Mouse (Mus musculus) frontal cortex, adult (tissue): ENCODE measurements around the gene Zfp174.
A peak's percentile ranks its signal among the peaks of the same experiment; 100 is the strongest.
"Not testable (repeated sequence)": the region's sequence is repeated elsewhere in the genome, so short reads cannot be mapped to it uniquely, and the experiment has no call there.

ENCODE experiments used
- ATAC-seq: cut with Nextera tagmentation; 2 replicates; pipeline ENCODE4 v1.9.2; 2017; ENCODE audit warnings: mild to moderate bottlenecking, moderate library complexity, mixed read lengths; ENCODE audit not compliant: low TSS enrichment

Zfp174 gene

GRCm38 (mm10) chr16:3846711-3847518 lies at the start of gene Zfp174:
Zfp174 (plus strand) TSS chr16:3847268.
- ATAC-seq, result peak; percentile 100

GRCm38 (mm10) chr16:3808176-3808575 lies 38.9 kb upstream of the Zfp174 start:
- no peak for ATAC-seq

- not testable (repeated sequence) for ATAC-seq
Measured at GRCm38 (mm10) chr16:3814667-3815066, 32.4 kb upstream of the Zfp174 start.

- ATAC-seq, result no peak
Measured at GRCm38 (mm10) chr16:3820202-3820601, 26.9 kb upstream of the Zfp174 start.

- ATAC-seq, result no peak
Measured at GRCm38 (mm10) chr16:3828021-3828420, 19.0 kb upstream of the Zfp174 start.

- no peak for ATAC-seq
Measured at GRCm38 (mm10) chr16:3829727-3830126, 17.3 kb upstream of the Zfp174 start.

- ATAC-seq, result no peak
Measured at GRCm38 (mm10) chr16:3830588-3831109, 16.4 kb upstream of the Zfp174 start, which contains the start of gene Olfr15. Olfr15 (plus strand) TSS chr16:3830878.

- ATAC-seq, result no peak
Measured at GRCm38 (mm10) chr16:3835461-3835860, 11.6 kb upstream of the Zfp174 start.

- no peak for ATAC-seq
Measured at GRCm38 (mm10) chr16:3839157-3839885, 7.7 kb upstream of the Zfp174 start.

- ATAC-seq, result no peak
Measured at GRCm38 (mm10) chr16:3842989-3843388, 4.1 kb upstream of the Zfp174 start.

GRCm38 (mm10) chr16:3843796-3844195 lies 3.3 kb upstream of the Zfp174 start:
- ATAC-seq, result no peak

GRCm38 (mm10) chr16:3847871-3848270 lies 803 bp downstream of the Zfp174 start:
- no peak for ATAC-seq

GRCm38 (mm10) chr16:3848416-3848815 lies 1.3 kb downstream of the Zfp174 start:
- no peak for ATAC-seq

- ATAC-seq, result not testable (repeated sequence)
Measured at GRCm38 (mm10) chr16:3851301-3851700, 4.2 kb downstream of the Zfp174 start.

- ATAC-seq, result no peak
Measured at GRCm38 (mm10) chr16:3852586-3852985, 5.5 kb downstream of the Zfp174 start.

GRCm38 (mm10) chr16:3854437-3855182 lies 7.5 kb downstream of the Zfp174 start:
- ATAC-seq, result no peak

GRCm38 (mm10) chr16:3855776-3856175 lies 8.7 kb downstream of the Zfp174 start:
- ATAC-seq, result no peak

GRCm38 (mm10) chr16:3859254-3859653 lies 12.2 kb downstream of the Zfp174 start:
- no peak for ATAC-seq

GRCm38 (mm10) chr16:3871815-3872214 lies 24.7 kb downstream of the Zfp174 start:
- no peak for ATAC-seq

- peak; percentile 98 for ATAC-seq
Measured at GRCm38 (mm10) chr16:3872216-3873047, 25.4 kb downstream of the Zfp174 start, which contains the start of gene Naa60. Naa60 (plus strand) TSS chr16:3872375.

GRCm38 (mm10) chr16:3876346-3876745 lies 29.3 kb downstream of the Zfp174 start:
- ATAC-seq, result no peak
